ENCODE assay signal across 17 mouse cellular contexts in genomic region chr5:100451871-100452270, GRCm38 (mm10).
"Had no signal": no experiment of that assay in that cellular context is flagged by ENCODE, and none has a peak within 500 bp of the region (broad histone marks: within the 10 kb centered on the region; RNA-seq: fewer than 3 reads in every experiment).

No protein-coding gene starts in this region.

- H3K4me3 ChIP-seq: neural tube, embryonic 12.5 days; neural tube, embryonic 13.5 days; neural tube, embryonic 15.5 days; stomach, embryonic 15.5 days had no signal

- H3K27ac ChIP-seq: neural tube, embryonic 12.5 days; neural tube, embryonic 13.5 days; neural tube, embryonic 15.5 days; stomach, embryonic 15.5 days; stomach, postnatal 0 days had no signal

- H3K4me1 ChIP-seq: neural tube, embryonic 12.5 days; neural tube, embryonic 13.5 days; neural tube, embryonic 15.5 days; stomach, embryonic 15.5 days had no signal

- H3K9me3 ChIP-seq: neural tube, embryonic 12.5 days; neural tube, embryonic 13.5 days; neural tube, embryonic 15.5 days; stomach, embryonic 15.5 days had no signal

- H3K27me3 ChIP-seq: neural tube, embryonic 12.5 days; neural tube, embryonic 13.5 days; neural tube, embryonic 15.5 days; stomach, embryonic 15.5 days had no signal

- DNase-seq: retina, postnatal 1 day; right cerebral cortex, adult 18-20 months; right cerebral cortex, postnatal 14 days; right cerebral cortex, postnatal 25 days; right cerebral cortex, postnatal 4 days; spleen, adult 18-20 months; thymus, adult 18-20 months; thymus, adult 2 months; thymus, postnatal 14 days; thymus, postnatal 25 days; thymus, postnatal 36 days; thymus, postnatal 4 days had no signal
